Mouse (Mus musculus): ENCODE results near the gene Zcwpw1.
A peak's percentile ranks its signal among the peaks of the same experiment; 100 is the strongest.
"Not testable (repeated sequence)": the region's sequence is repeated elsewhere in the genome, so short reads cannot be mapped to it uniquely, and the experiment has no call there.

Zcwpw1 gene

GRCm38 (mm10) chr5:137787151-137787928 is at the start of gene Zcwpw1, which contains the start of gene Mepce:
Gene Zcwpw1, plus strand, starts transcription at chr5:137787798.
Gene Mepce, minus strand, starts transcription at chr5:137787655.
- DNase-seq (ENCODE audit: low read depth), result peak; percentile 98

- DNase-seq (ENCODE audit: low read depth), result no peak
Measured at GRCm38 (mm10) chr5:137738516-137738915, 49.1 kb upstream of the Zcwpw1 start.

GRCm38 (mm10) chr5:137739471-137739870 is 48.1 kb upstream of the Zcwpw1 start:
- DNase-seq (ENCODE audit: low read depth), result no peak

GRCm38 (mm10) chr5:137740506-137740905 is 47.1 kb upstream of the Zcwpw1 start:
- DNase-seq (ENCODE audit: low read depth), result no peak

GRCm38 (mm10) chr5:137741023-137741931 is 46.3 kb upstream of the Zcwpw1 start, which contains the start of gene Nyap1:
Gene Nyap1, minus strand, starts transcription at chr5:137741607.
- peak; percentile 89 for DNase-seq (ENCODE audit: low read depth)

DNA sequence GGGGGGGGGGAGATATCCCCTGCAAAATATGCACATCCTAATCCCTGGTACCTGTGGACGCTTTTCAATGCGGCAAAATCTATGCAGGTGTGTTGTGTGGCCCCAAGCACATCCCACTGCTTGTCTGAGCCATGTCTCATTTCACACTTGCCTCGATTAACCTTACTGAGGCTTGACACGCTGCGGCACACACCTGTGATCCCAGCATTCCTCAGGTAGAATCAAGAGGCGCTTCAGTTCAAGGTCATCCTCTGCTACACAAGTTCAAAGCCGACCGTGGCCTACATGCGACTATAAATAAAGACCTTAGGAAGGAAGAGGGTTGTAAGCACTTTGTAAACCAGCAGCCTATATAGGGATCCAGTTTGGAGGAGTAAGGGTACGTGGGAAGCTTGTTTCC is 45.5 kb upstream of the Zcwpw1 start:
- no peak for DNase-seq (ENCODE audit: low read depth)

DNA sequence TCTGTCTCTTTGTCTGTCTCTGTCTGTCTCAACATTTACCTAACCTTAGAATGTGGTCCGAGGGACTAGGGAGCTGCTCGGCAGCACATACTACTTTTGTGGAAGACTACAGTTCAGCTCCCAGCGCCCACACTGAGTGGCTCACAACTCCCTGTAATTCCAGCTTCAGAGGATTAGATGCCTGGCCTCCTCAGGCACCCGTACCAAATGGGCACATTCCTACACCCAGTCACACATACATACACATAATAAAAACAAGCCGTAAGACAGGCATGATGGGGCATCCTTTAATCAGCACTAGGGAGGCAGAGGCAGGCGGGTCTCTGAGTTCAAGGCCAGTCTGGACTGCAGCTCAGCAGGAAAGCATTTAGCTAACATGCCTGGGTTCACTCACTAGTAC is 44.8 kb upstream of the Zcwpw1 start:
- no peak for DNase-seq (ENCODE audit: low read depth)

DNA sequence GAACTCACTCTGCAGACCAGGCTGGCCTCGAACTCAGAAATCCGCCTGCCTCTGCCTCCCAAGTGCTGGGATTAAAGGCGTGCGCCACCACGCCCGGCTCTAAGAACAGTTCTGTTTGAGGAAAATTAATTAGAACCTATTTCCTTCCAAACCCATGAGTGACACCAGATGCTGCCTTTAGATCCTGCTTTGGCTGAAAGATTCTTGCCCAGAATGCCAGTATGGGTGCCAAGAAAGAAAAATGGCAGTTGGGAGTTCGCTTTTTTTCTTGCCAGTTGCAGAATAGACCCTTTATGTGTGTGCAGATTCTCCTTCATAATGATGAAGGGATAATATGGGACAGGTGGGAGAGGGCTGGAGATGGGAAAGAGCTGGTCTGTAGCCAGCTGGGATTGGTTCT is 43.4 kb upstream of the Zcwpw1 start:
- no peak for DNase-seq (ENCODE audit: low read depth)

DNA sequence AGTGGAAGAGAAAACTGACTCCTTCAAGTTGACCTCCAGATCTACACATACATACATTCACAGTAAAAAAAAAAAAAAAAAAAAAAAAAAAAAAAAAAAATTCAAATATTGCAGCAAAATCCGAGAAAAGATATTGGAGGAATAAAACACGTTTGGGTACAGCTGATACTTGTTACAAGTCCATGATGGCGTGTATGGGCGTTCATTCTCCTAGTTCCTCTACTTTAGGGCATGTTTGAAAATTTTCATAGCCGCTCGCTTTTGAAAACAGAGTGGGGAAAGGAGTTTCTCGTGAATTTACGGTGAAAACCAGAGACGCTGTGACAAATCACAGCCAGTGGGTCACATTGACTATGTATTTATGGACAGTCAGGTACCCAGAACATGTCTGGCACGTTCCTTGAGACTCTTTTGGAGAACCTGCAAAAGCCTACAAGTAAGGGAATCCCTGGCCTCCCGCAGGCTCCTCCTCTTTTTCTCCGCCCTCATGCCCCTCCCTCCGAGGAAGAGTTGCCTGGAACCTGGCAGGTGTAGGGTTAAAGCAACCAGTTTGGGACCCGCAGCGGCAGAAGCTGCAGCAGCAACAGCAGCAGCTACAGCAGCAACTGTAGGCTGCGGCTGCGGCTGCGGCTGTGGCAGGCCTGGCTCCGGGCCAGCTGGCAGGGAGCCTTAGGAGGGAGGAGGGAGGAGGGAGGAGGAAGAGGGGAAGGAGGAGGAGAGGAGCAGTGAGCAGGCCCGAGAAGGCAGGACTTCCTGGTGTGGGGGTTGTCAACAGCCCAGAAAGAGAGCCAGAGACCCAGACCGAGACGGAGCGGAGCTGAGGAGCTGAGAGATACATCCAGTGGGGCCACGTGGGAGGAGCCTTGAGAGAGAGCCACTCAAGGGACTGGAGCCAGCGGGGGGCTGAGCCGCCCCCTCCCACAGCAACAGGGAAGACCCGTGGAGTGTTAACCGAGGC is 42.1 kb upstream of the Zcwpw1 start, which contains the start of gene Tsc22d4:
Gene Tsc22d4 (plus strand): TSS at position 517 of the 958 bp plus-strand sequence.
- peak; percentile 93 for DNase-seq (ENCODE audit: low read depth)

GRCm38 (mm10) chr5:137746282-137746850 is 41.2 kb upstream of the Zcwpw1 start:
- DNase-seq (ENCODE audit: low read depth), result peak; percentile 78

- DNase-seq (ENCODE audit: low read depth), result no peak
Measured at GRCm38 (mm10) chr5:137746851-137747325, 40.7 kb upstream of the Zcwpw1 start.

- peak; percentile 82 for DNase-seq (ENCODE audit: low read depth)
Measured at GRCm38 (mm10) chr5:137747326-137747961, 40.2 kb upstream of the Zcwpw1 start.

DNA sequence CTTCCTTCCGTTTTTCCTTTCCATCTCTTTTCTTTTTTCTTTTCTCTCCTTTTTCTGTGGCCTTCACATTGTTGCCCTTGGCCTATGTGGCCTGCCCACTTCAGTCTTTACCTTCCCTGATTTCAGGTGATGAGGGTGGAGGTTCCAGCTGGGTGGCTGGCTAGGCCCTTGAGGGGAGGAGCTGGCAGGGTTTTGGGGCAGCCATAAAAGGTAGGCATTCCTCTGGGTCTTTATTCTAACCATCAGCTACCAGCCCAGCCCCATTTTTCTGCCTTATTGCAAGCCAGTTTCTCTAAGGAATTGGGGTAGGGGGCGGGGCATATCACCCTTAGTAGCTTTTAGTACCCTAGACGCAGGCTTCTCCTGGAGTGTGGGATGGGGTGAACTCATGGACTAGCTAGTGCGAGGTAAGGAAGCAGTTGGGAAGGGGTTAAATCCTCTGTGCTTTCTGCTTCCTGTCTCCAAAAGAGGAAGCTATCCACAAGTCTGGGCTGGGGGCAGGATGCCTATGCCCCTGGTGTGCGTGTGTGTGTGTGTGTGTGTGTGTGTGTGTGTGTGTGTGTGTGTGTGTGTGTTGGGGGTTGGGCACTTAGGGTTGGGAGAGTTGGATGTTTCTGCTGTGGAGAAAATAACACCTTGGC is 39.3 kb upstream of the Zcwpw1 start:
- peak; percentile 58 for DNase-seq (ENCODE audit: low read depth)

DNA sequence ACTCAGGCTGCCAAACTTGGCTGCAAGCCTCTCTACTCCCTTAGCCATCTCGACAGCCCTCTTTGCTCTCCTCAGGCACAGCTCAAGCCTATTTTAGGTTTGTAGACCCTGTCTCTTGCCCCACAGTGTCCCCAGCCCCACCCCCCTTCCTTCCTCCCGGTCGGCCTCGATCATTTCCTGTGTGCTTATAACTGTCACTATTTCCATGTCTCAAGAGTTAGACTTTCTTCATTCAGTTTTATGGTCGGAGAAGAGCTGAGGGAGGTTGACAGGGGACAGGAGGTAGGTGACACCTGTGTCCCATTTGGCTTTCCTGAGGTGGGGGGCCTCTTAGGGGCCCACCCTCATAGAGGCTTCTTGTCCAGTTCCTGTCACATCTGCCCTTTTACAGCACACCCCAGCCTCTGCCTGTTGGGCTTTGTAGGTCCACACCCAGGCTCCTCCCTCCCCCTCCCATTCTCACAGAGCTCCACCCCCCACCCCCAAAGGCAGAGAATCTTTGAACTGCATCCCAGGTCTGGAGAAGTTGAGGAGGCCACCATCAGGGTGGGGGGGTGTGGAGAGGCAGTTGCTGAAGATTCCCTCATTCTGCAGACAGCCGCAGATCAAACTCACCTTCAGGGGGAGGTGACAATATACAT is 38.3 kb upstream of the Zcwpw1 start:
- DNase-seq (ENCODE audit: low read depth), result peak; percentile 77

DNA sequence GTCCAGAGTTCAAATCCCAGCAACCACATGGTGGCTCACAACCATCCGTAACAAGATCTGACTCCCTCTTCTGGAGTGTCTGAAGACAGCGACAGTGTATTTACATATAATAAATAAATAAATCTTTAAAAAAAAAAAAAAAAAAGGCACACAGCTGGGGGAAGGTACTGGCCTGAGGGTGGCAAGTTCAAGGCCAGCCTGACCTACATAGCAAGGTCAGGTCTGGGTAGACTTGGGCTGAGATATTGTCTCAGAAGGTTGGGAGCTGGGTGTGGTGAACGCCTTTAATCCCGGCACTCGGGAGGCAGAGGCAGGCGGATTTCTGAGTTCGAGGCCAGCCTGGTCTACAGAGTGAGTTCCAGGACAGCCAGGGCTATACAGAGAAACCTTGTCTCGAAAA is 37.4 kb upstream of the Zcwpw1 start:
- DNase-seq (ENCODE audit: low read depth), result not testable (repeated sequence)

- no peak for DNase-seq (ENCODE audit: low read depth)
Measured at GRCm38 (mm10) chr5:137751221-137751887, 36.2 kb upstream of the Zcwpw1 start.

GRCm38 (mm10) chr5:137751988-137752387 is 35.6 kb upstream of the Zcwpw1 start:
- DNase-seq (ENCODE audit: low read depth), result no peak

GRCm38 (mm10) chr5:137753111-137753832 is 34.3 kb upstream of the Zcwpw1 start:
- DNase-seq (ENCODE audit: low read depth), result no peak
